Mouse (Mus musculus): Measurements from ENCODE around the gene Ezh2. TPM values are rescaled to one million over a fixed set of nuclear protein-coding genes. Genes with fewer than 3 reads are reported as not detected.

Ezh2 gene
- 8.3 TPM for polyA plus RNA-seq (2014; fragmentation: Illumina TruSeq; extraction: RNeasy Lipid Tissue Mini Kit (QIAGEN cat#74804); ENCODE audit: low read depth, low replicate concordance)

GRCm38 (mm10) chr6:47594926-47595623 is at the start of gene Ezh2:
Gene Ezh2 (minus strand): TSS chr6:47595341.

Other genes with a start within 250 kb of the Ezh2 start
- gene Cul1, start 141.9 kb downstream of the Ezh2 start, polyA plus RNA-seq (2014; fragmentation: Illumina TruSeq; extraction: RNeasy Lipid Tissue Mini Kit (QIAGEN cat#74804); ENCODE audit: low read depth, low replicate concordance), result 89.4 TPM
- 134 TPM for gene Pdia4, start 218.1 kb upstream of the Ezh2 start, polyA plus RNA-seq (2014; fragmentation: Illumina TruSeq; extraction: RNeasy Lipid Tissue Mini Kit (QIAGEN cat#74804); ENCODE audit: low read depth, low replicate concordance)
- 0.13 TPM for gene Zfp786, start 235.5 kb upstream of the Ezh2 start, polyA plus RNA-seq (2014; fragmentation: Illumina TruSeq; extraction: RNeasy Lipid Tissue Mini Kit (QIAGEN cat#74804); ENCODE audit: low read depth, low replicate concordance)
- gene Zfp398, start 240.3 kb upstream of the Ezh2 start, polyA plus RNA-seq (2014; fragmentation: Illumina TruSeq; extraction: RNeasy Lipid Tissue Mini Kit (QIAGEN cat#74804); ENCODE audit: low read depth, low replicate concordance), result 4.2 TPM

Measured in liver, adult 10 weeks (tissue).